Mouse (Mus musculus) liver, embryonic 15.5 days (tissue): ENCODE measurements around the gene S100a6. TPM values are rescaled to one million over a fixed set of nuclear protein-coding genes. Genes with fewer than 3 reads are reported as not detected.

Source experiments
- ATAC-seq: fragments of 200-750 bp; cut with Nextera tagmentation; 2 replicates; pipeline ENCODE4 v1.8.0; 2017; ENCODE audit warnings: moderate number of reproducible peaks, mild to moderate bottlenecking, moderate library complexity; ENCODE audit not compliant: insufficient read depth
- H3K27ac ChIP-seq: fragments of 300-500 bp; sonication (generic); replicated peaks from 2 replicates; pipeline ENCODE4 v1.5.1; 2015; ENCODE audit warnings: mild to moderate bottlenecking, inconsistent platforms
- H3K27me3 ChIP-seq: fragments of 300-500 bp; sonication (generic); 2 replicates; pipeline ENCODE4 v1.6.1; 2015; ENCODE audit warnings: mild to moderate bottlenecking, inconsistent platforms
- H3K36me3 ChIP-seq: fragments of 300-500 bp; sonication (generic); replicated peaks from 2 replicates; pipeline ENCODE4 v1.6.1; 2015; ENCODE audit warnings: moderate library complexity, mild to moderate bottlenecking, inconsistent platforms
- H3K4me1 ChIP-seq: fragments of 300-500 bp; sonication (generic); replicated peaks from 2 replicates; pipeline ENCODE4 v1.6.1; 2015; ENCODE audit warnings: inconsistent platforms
- H3K4me2 ChIP-seq: fragments of 300-500 bp; sonication (generic); 2 replicates; pipeline ENCODE4 v1.6.1; 2015; ENCODE audit warnings: moderate library complexity, mild to moderate bottlenecking, inconsistent platforms
- H3K4me3 ChIP-seq: fragments of 300-500 bp; sonication (generic); replicated peaks from 2 replicates; pipeline ENCODE4 v1.5.1; 2015; ENCODE audit warnings: mild to moderate bottlenecking, inconsistent platforms
- H3K9ac ChIP-seq: fragments of 300-500 bp; sonication (generic); 2 replicates; pipeline ENCODE4 v1.6.1; 2015; ENCODE audit warnings: moderate library complexity, mild to moderate bottlenecking, inconsistent platforms
- H3K9me3 ChIP-seq: fragments of 300-500 bp; sonication (generic); replicated peaks from 2 replicates; pipeline ENCODE4 v1.6.1; 2016; ENCODE audit warnings: inconsistent platforms
- WGBS: fragments of 180-500 bp; shearing (Covaris S2); methylation state at CpG from one replicate; pipeline ENCODE4 v1.1.7; 2015; ENCODE audit warnings: mixed read lengths; ENCODE audit not compliant: insufficient replicate concordance; 5-methylcytosine and 5-hydroxymethylcytosine counted together
- polyA plus RNA-seq: library from polyadenylated mRNA; unstranded; fragments of >200 nt; fragmentation: Nextera tagmentation; extraction: Ambion mirVana; gene quantifications from 2 replicates; pipeline ENCODE4 v1.2.1, GENCODE M21; 2015

The S100a6 gene
- polyA plus RNA-seq = 14.2 and 15.9 TPM in 2 replicates

DNA sequence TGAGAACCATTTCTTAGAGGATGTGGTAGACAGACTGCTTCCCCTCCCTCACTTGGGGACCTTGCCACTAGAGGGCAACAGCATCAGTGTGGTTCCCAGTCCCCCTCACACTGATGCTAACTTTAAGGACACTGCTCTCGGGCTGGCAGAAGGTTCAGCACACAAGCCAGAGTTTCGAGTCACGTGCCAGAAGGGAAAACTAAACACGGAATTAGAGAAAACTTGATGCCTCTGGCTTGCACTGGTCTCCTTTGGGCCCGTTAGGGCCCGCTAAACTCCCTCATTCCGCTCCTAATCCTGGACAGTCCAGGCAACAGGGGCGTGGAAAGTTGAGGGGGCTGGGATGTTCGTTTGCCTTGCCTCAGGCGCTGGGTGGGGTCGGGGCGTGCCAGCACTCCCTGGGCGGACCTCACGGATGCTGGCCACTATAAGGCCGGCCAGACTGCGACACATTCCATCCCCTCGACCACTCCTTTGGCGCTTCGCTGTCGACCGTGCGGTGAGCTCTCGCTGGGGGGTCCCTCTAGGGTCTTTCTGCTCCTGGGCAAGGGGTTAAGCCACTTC is at the start of gene S100a6:
Gene S100a6, plus strand, starts transcription at position 155 of the 564 bp plus-strand sequence.
- Histone ChIP-seq H3K36me3 (no peaks in the 10 kb centered on the region), H3K9ac (no peak within 1 kb of the TSS), H3K4me2 (peak within 1 kb of the TSS; percentile 56), H3K27me3 (peaks cover 3% of the 10 kb centered on the region; the same call in 1 of the 2 replicates), H3K27ac (no peak within 1 kb of the TSS), H3K4me3 (peak within 1 kb of the TSS; percentile 23), H3K9me3 (no peaks in the 10 kb centered on the region), H3K4me1 (peaks cover 5% of the 10 kb centered on the region; the same call in 1 of the 2 replicates)
- 0 out of 2 replicates have a peak, but pooled peaks have one; percentile 37 for ATAC-seq
- 3% methylated on average over 23 of the region's 23 CpGs for WGBS

DNA sequence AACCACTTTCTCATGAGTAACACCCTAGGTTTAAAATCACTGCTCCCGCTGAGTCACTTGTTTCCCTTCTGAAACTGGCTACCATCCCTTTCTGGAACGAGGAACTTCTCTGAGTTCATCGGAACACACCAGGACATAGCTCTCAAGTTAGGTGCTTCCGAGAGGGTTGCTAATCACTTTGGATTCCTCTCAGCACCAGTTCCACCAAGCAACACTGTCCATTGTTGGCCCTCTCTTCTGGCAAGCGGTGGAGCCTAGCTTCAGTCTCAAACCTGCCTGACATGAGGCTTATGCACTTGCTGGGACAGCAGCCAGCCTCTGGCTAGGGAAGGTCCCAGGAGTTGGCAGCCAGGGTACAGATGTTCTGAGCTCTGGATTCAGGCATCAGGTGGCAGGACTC is 38.0 kb upstream of the S100a6 start:
- no peak overlapping the region for H3K4me2 ChIP-seq
- H3K36me3 ChIP-seq = no peaks in the 10 kb centered on the region
- no peaks in the 10 kb centered on the region for H3K27me3 ChIP-seq
- H3K9me3 ChIP-seq = no peaks in the 10 kb centered on the region
- no peaks in the 10 kb centered on the region for H3K4me1 ChIP-seq
- H3K9ac ChIP-seq = no peak overlapping the region
- no peak overlapping the region for H3K4me3 ChIP-seq
- no peak for ATAC-seq
- H3K27ac ChIP-seq = no peak overlapping the region
- whole genome bisulfite sequencing = 61% methylated on average over 5 of the region's 5 CpGs

DNA sequence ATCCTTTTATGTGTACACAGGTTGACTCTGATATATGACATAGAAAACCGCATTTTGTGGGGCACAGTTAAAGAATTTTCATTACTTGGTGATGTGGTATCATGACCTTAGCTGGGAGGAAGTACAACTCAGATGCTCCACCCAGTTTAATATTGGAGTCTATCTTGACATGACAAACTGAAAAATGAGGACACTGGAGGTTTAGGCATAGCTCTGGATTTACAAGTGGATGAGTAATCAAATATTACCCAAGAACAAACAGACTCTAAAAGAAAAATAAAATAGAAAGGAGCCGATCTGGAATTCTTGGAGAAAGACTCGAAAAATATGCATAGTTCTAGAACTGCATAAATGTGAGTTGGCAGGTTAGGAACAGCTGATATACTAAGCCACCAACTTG is 37.4 kb upstream of the S100a6 start:
- H3K4me1 ChIP-seq = no peaks in the 10 kb centered on the region
- H3K9me3 ChIP-seq = no peaks in the 10 kb centered on the region
- ATAC-seq = no peak
- WGBS = 62% methylated on average over 3 of the region's 3 CpGs
- H3K27me3 ChIP-seq = no peaks in the 10 kb centered on the region
- H3K27ac ChIP-seq = no peak overlapping the region
- no peaks in the 10 kb centered on the region for H3K36me3 ChIP-seq
- H3K4me2 ChIP-seq = no peak overlapping the region
- H3K4me3 ChIP-seq = no peak overlapping the region
- H3K9ac ChIP-seq = no peak overlapping the region

DNA sequence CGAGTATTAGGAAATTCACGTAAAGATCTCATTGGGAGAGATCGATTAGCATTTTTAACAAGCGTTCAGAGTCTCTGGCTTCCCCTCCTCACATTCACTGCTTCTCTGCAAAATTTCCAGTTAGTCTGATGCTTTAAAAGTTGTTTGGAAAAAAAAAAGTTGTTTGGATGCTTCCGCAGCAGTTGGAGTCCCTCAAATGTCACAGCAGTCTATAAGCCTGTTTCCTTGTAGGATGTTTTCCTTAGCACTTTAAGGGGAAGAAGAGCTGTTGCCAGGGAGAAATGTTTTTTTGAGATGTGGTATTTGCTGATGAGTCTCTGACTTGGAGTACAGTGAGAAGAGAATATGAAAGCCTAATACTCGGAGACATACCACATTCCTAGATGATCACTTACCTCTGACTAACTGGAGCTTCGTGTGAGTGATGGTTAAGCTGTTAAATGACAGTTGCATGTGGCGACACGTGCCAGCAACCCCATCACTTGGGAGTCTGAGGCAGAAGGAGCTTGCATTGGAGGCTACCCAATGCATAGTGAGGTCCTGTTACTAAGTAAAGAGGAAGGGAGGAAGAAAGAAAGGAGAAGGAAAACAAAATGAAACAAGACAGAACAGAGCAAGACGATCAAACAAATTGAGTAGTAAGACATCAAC is 36.2 kb upstream of the S100a6 start:
- Histone ChIP-seq H3K36me3 (no peaks in the 10 kb centered on the region), H3K27me3 (no peaks in the 10 kb centered on the region), H3K9ac (no peak overlapping the region), H3K9me3 (no peaks in the 10 kb centered on the region), H3K4me1 (no peaks in the 10 kb centered on the region), H3K27ac (no peak overlapping the region), H3K4me2 (no peak overlapping the region), H3K4me3 (no peak overlapping the region)
- WGBS = 64% methylated on average over 10 of the region's 10 CpGs
- ATAC-seq = no peak

DNA sequence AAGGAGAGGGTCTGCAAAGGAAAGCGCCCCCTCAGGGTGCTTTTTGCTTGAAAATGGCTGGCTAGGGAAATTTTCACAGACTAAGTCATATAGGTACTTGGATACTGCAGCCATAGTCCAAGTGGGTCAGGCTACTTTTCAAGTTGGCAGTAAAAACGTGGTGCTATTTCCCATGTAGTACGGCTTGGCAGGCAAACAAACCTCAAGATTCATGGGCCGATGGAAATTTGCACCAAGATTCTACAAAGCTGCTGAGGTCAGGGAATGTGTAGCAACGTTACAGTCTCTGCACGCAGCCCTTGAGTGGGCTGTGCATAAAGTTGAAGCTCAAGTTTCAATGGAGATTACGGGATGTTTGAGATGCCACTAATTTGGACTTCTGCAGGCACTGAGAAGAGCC is 33.2 kb upstream of the S100a6 start:
- H3K4me2 ChIP-seq = no peak overlapping the region

DNA sequence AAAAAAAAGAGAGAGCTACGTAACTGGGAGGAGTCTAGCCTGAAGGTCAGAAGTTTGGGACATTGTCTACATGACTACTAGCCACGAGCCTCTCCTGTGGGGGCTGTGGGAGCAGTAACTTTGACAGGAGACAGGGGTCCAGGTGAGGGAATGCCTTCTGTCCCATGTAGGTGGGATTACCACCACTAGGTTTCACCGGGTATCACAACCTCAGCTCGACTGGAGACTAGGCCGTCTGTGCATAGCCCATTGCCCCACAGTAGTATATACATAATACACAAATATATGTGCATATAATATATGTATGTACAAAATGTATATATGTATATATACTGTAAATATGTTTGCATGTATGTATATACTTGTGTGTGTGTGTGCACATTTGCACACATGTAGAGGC is 31.5 kb upstream of the S100a6 start:
- no peak overlapping the region for H3K4me2 ChIP-seq
- no peaks in the 10 kb centered on the region; the same call in 1 of the 2 replicates for H3K4me1 ChIP-seq
- H3K27ac ChIP-seq = no peak overlapping the region
- no peak overlapping the region for H3K9ac ChIP-seq
- no peaks in the 10 kb centered on the region for H3K36me3 ChIP-seq
- ATAC-seq = no peak
- H3K9me3 ChIP-seq = no peaks in the 10 kb centered on the region
- no peaks in the 10 kb centered on the region for H3K27me3 ChIP-seq
- no peak overlapping the region for H3K4me3 ChIP-seq
- WGBS = 67% methylated on average over 5 of the region's 5 CpGs

More for the DNA sequence above, 33.2 kb upstream of the S100a6 start:
- Histone ChIP-seq H3K9ac (no peak overlapping the region), H3K9me3 (no peaks in the 10 kb centered on the region), H3K36me3 (no peaks in the 10 kb centered on the region), H3K27ac (no peak overlapping the region), H3K4me1 (no peaks in the 10 kb centered on the region), H3K27me3 (no peaks in the 10 kb centered on the region), H3K4me3 (no peak overlapping the region)
- no peak for ATAC-seq
- WGBS = 66% methylated on average over 7 of the region's 7 CpGs

DNA sequence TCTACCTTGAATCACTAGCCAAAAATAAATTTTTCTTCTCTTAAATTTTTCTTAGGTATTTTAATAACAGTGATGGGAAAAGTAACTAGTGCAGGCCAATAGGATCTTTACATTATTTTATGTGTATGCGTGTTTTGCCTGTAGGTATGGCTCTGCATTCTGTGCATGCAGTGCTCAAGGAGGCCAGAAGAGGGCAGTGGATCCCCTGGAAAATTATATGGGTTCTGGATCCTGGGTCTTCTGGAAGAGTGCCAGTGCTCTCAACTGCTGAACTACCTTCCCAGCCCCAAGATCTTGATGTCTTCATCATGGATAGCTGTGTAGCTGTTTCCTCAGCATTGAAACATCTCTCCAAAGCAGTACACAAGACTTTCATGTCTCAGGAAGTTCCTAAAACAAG is 30.5 kb upstream of the S100a6 start:
- Histone ChIP-seq H3K9me3 (no peaks in the 10 kb centered on the region), H3K4me2 (no peak overlapping the region), H3K36me3 (no peaks in the 10 kb centered on the region), H3K9ac (no peak overlapping the region), H3K27me3 (no peaks in the 10 kb centered on the region), H3K4me3 (no peak overlapping the region), H3K4me1 (no peaks in the 10 kb centered on the region; the same call in 1 of the 2 replicates), H3K27ac (no peak overlapping the region)
- no peak for ATAC-seq
- 95% methylated on average over 1 of the region's 1 CpGs for WGBS

DNA sequence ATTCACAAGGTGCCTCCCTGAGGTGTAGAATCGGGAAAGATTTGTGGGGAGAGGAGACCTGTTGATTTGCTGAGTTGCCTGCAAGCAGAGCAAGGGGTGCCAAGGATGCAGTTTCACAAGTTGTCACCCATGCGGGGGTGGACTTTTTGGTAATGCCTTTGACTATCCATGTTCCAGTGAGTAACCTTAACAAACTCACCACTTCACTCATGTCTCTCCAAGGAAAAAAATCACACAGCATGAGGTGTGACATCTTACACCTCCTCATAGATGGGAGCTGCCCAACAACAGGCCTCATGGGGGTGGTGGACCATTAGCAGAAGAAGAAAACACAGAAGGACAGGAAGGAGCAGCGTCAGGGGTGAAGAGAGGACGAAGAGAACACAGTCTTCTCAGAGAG is 30.1 kb upstream of the S100a6 start:
- H3K4me1 ChIP-seq = no peaks in the 10 kb centered on the region; the same call in 1 of the 2 replicates
- ATAC-seq = no peak
- H3K27me3 ChIP-seq = no peaks in the 10 kb centered on the region
- no peaks in the 10 kb centered on the region for H3K9me3 ChIP-seq
- H3K4me3 ChIP-seq = no peak overlapping the region
- H3K9ac ChIP-seq = no peak overlapping the region
- no peaks in the 10 kb centered on the region for H3K36me3 ChIP-seq
- WGBS = 65% methylated on average over 4 of the region's 4 CpGs
- no peak overlapping the region for H3K27ac ChIP-seq
- H3K4me2 ChIP-seq = no peak overlapping the region

DNA sequence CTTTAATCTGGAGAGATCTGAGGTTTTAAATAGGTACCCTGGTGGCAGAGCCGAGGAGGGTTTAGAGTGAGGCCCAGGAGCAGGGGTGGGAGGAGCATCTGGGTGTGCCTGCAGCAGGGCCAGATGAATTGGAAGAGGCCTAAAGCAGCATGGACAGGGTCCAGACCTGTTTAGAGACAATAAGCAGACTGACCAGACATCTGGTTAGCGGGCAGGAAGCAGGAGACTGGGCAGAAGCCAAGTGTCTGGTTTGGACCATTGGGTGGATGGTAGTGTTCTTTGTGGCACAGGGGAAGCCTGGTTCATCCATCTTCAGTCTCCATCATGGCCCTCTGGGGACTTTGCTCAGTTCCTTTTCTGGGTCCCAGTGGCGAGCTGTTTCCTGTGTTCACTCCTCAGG is 28.8 kb upstream of the S100a6 start:
- Histone ChIP-seq H3K9ac (no peak overlapping the region), H3K27me3 (no peaks in the 10 kb centered on the region), H3K4me1 (no peaks in the 10 kb centered on the region; the same call in 1 of the 2 replicates), H3K9me3 (no peaks in the 10 kb centered on the region), H3K27ac (no peak overlapping the region), H3K4me2 (no peak overlapping the region), H3K4me3 (no peak overlapping the region), H3K36me3 (no peaks in the 10 kb centered on the region)
- no peak for ATAC-seq
- WGBS = 34% methylated on average over 3 of the region's 3 CpGs

DNA sequence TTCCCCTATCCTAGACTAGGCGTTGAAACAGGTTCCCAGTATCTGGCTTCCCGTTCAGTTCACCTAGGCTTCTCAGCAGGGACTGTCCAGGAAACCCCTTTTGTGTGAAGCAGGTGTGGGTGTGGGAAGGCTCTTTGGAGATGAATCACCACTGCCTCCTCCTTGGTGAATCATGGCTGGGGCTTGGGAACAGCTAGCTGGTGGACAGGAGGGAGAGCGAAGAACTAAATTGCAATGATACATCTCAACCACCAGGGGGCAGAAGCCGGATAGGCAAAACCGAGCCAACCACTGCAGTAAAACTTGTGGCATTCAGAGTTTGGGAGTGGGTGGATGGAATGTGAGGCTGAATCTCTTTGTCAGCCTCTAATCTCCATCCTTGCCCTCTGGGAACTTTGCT is 27.1 kb upstream of the S100a6 start:
- Histone ChIP-seq H3K27ac (no peak overlapping the region), H3K36me3 (no peaks in the 10 kb centered on the region), H3K27me3 (no peaks in the 10 kb centered on the region), H3K4me2 (no peak overlapping the region), H3K4me1 (peaks cover 3% of the 10 kb centered on the region; the same call in 1 of the 2 replicates), H3K4me3 (no peak overlapping the region), H3K9ac (no peak overlapping the region), H3K9me3 (no peaks in the 10 kb centered on the region)
- no peak for ATAC-seq
- 29% methylated on average over 5 of the region's 5 CpGs for WGBS

DNA sequence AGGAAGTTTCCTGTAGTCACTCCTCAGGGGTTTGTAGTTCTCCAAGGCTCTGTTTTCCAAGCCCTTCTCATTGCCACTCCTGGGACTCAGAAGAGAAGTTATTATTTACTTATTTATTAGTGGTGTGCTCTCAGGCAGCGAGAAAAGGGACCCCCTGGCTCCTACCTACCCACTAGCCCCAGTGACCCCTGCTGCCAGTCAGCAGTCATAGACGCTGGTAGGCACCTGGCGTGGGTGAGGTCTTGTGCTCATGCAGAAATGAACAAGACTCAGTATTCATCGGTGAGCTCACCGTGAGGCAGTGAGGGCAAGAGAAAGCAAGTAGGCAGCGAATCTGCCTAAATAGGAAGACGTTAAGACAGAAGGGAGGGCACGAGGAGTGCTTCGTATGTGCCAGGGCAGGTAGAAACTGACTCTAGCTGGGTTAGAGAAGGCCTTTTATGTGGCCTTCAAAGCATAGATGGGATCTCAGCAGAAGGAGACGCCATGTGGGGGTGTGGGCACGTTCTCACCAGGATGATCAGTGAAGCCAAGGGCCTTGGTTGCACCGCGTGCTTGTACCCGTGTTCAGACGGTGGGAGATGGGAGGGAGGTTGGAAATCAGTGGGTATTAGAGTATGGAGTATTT is 26.6 kb upstream of the S100a6 start:
- Histone ChIP-seq H3K36me3 (no peaks in the 10 kb centered on the region), H3K27ac (no peak overlapping the region), H3K9me3 (no peaks in the 10 kb centered on the region), H3K27me3 (no peaks in the 10 kb centered on the region), H3K4me2 (no peak overlapping the region), H3K9ac (no peak overlapping the region), H3K4me3 (no peak overlapping the region), H3K4me1 (peaks cover 3% of the 10 kb centered on the region; the same call in 1 of the 2 replicates)
- ATAC-seq = no peak
- 63% methylated on average over 15 of the region's 15 CpGs for WGBS
